Mouse (Mus musculus) intestine, embryonic 16.5 days (tissue): Measurements from ENCODE around the gene Ube2n. TPM values are rescaled to one million over a fixed set of nuclear protein-coding genes. Genes with fewer than 3 reads are reported as not detected.
A peak's percentile ranks its signal among the peaks of the same experiment; 100 is the strongest.

ENCODE experiments used
- ATAC-seq: fragments of 200-750 bp; cut with Nextera tagmentation; 2 replicates; pipeline ENCODE4 v1.8.0; 2017; ENCODE audit warnings: moderate TSS enrichment, moderate library complexity
- H3K27ac ChIP-seq: fragments of 300-500 bp; sonication (generic); 2 replicates; pipeline ENCODE4 v1.5.1; 2014; ENCODE audit warnings: mild to moderate bottlenecking, low read length
- H3K27me3 ChIP-seq: fragments of 300-500 bp; sonication (generic); replicated peaks from 2 replicates; pipeline ENCODE4 v1.6.1; 2014; ENCODE audit warnings: low read length, control low read depth, mixed read lengths; ENCODE audit not compliant: control insufficient read depth, insufficient read depth
- H3K36me3 ChIP-seq: fragments of 300-500 bp; sonication (generic); 2 replicates; pipeline ENCODE4 v1.6.1; 2014; ENCODE audit warnings: low read length, control low read depth; ENCODE audit not compliant: control insufficient read depth, insufficient read depth
- H3K4me1 ChIP-seq: fragments of 300-500 bp; sonication (generic); 2 replicates; pipeline ENCODE4 v1.6.1; 2014; ENCODE audit warnings: low read length, control low read depth, mixed read lengths; ENCODE audit not compliant: control insufficient read depth, insufficient read depth
- H3K4me2 ChIP-seq: fragments of 300-500 bp; sonication (generic); 2 replicates; pipeline ENCODE4 v1.6.1; 2014; ENCODE audit warnings: low read depth, low read length, control low read depth
- H3K4me3 ChIP-seq: fragments of 300-500 bp; sonication (generic); 2 replicates; pipeline ENCODE4 v1.5.1; 2014; ENCODE audit warnings: mild to moderate bottlenecking, low read length
- H3K9ac ChIP-seq: fragments of 300-500 bp; sonication (generic); 2 replicates; pipeline ENCODE4 v1.6.1; 2014; ENCODE audit warnings: low read depth, low read length
- H3K9me3 ChIP-seq: fragments of 300-500 bp; sonication (generic); 2 replicates; pipeline ENCODE4 v1.6.1; 2016; ENCODE audit warnings: low read length, control low read depth; ENCODE audit not compliant: control insufficient read depth
- WGBS: fragments of 180-500 bp; shearing (Covaris S2); extraction: QIAGEN DNeasy Blood & Tissue Kit; methylation state at CpG from one replicate; pipeline ENCODE4 v1.1.7; 2014; 5-methylcytosine and 5-hydroxymethylcytosine counted together
- polyA plus RNA-seq: library from polyadenylated mRNA; unstranded; fragments of >200 nt; fragmentation: Nextera tagmentation; extraction: Ambion mirVana; gene quantifications from 2 replicates; pipeline ENCODE4 v1.2.1, GENCODE M21; 2015

Gene Ube2n
- polyA plus RNA-seq = 251 and 288 TPM in 2 replicates

DNA sequence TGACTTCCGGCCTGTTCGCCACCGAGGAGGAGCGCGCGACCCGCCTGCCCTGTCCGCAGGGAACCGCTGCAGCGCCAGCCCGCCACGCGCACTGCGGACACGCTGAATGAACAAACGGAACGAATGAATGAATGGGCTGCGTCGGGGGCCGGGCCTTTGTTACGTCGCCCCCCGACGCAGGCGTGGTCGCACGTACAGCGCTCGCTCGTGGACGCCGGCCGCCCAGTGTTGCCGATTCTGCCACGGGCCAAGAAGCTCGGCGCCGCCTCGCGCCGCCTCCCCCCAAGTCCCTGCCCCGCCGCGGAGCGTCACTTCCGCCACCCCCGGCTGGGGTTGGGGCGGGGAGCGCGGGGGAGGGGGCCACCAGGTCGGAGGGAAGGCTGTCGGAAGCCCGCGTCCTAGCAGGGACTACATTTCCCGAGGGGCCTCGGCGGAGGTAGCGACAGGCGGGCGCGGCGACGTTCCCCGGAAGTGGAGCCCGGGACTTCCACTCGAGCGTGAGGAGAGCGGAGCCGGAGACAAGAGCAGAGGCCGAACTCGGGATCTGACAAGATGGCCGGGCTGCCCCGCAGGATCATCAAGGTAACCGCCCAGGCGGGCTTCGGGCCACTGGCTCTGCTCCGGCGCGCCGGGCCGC lies at the start of gene Ube2n:
Gene Ube2n, plus strand, starts transcription at position 490 of the 637 bp plus-strand sequence.
- no peaks in the 10 kb centered on the region for H3K36me3 ChIP-seq
- peak within 1 kb of the TSS; percentile 66 for H3K4me2 ChIP-seq
- peak within 1 kb of the TSS; percentile 99 for H3K9ac ChIP-seq
- ATAC-seq = peak; percentile 97
- WGBS = under 1% methylated on average over 80 of the region's 81 CpGs
- peaks cover 3% of the 10 kb centered on the region; the same call in 1 of the 2 replicates for H3K9me3 ChIP-seq
- peak within 1 kb of the TSS; percentile 93 for H3K4me3 ChIP-seq
- peak within 1 kb of the TSS; percentile 99 for H3K27ac ChIP-seq
- H3K27me3 ChIP-seq = no peaks in the 10 kb centered on the region
- H3K4me1 ChIP-seq = peaks cover 12% of the 10 kb centered on the region

DNA sequence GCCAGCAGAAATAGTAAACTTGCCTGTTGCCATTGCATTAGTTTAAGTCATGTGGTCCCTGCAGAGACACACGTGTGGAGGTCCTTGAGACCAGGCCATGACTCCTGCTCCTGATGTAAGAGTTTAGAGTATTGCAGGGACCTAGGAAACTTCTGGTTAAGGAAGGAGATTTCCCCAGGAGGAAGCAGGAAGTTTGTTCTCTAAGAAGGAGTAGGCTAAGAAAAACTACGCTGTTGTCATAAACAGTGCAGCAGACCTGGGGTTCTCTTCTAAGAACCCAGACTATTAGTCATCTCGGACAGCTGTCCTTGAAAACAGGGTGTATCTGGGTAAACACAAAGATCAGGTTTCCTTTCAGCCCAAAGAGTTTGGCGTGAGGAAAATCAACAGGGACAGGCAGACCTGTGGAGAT lies 49.5 kb upstream of the Ube2n start:
- H3K27me3 ChIP-seq = no peaks in the 10 kb centered on the region
- H3K9ac ChIP-seq = no peak overlapping the region
- no peak overlapping the region for H3K4me2 ChIP-seq
- peak; percentile 38 for ATAC-seq
- 0 out of 2 replicates have a peak, but pooled peaks cover 5% of the 10 kb centered on the region for H3K4me1 ChIP-seq
- no peak overlapping the region for H3K27ac ChIP-seq
- H3K36me3 ChIP-seq = no peaks in the 10 kb centered on the region
- WGBS = 26% methylated on average over 4 of the region's 4 CpGs
- H3K9me3 ChIP-seq = no peaks in the 10 kb centered on the region
- H3K4me3 ChIP-seq = no peak overlapping the region

DNA sequence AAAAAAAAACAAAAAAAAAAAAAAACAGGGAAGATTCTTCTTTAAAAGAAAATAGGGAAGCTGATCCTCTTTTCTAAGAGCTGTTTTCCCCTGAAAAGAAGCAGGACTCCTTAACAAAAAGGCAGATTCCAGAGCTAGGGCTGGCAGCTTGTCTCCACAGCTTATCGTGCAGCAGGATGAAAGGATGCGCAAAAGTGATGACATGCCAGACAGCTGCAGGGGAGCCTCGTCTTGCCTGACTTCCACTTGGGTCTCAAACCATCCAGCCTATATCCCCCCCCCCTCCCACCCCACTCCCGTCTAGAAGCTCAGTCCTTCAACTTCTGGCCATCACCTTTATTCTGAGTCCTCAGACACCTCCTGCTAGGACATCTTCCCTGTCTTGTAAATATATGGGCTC lies 46.1 kb upstream of the Ube2n start:
- H3K36me3 ChIP-seq = no peaks in the 10 kb centered on the region
- H3K4me1 ChIP-seq = 0 out of 2 replicates have a peak, but pooled peaks cover 5% of the 10 kb centered on the region
- no peak for ATAC-seq
- H3K9ac ChIP-seq = no peak overlapping the region
- H3K27me3 ChIP-seq = no peaks in the 10 kb centered on the region
- H3K27ac ChIP-seq = no peak overlapping the region
- no peak overlapping the region for H3K4me3 ChIP-seq
- no peaks in the 10 kb centered on the region for H3K9me3 ChIP-seq
- WGBS = 62% methylated on average over 4 of the region's 4 CpGs
- H3K4me2 ChIP-seq = no peak overlapping the region

DNA sequence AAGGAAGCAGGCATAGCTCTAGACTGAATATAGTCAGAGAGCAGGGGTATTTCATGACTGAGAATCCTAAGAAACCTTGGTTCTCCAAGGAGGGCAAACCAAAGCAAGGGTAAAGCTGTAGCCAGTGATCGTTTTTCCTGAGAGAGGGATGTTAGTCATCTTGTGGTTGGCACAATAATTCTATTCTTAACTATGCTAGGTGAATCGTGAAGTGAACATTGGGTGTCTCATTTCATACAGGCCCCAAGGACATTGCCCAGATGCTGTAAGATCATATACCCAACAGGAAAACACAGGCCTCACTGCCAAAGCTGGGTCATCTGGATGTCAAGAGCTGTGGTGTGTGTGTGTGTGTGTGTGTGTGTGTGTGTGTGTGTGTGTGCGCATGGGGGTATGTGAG lies 43.8 kb upstream of the Ube2n start:
- Histone ChIP-seq H3K27me3 (no peaks in the 10 kb centered on the region), H3K27ac (no peak overlapping the region), H3K9ac (no peak overlapping the region), H3K4me2 (no peak overlapping the region), H3K4me1 (no peaks in the 10 kb centered on the region), H3K9me3 (no peaks in the 10 kb centered on the region), H3K36me3 (no peaks in the 10 kb centered on the region), H3K4me3 (no peak overlapping the region)
- 79% methylated on average over 3 of the region's 3 CpGs for WGBS
- no peak for ATAC-seq

DNA sequence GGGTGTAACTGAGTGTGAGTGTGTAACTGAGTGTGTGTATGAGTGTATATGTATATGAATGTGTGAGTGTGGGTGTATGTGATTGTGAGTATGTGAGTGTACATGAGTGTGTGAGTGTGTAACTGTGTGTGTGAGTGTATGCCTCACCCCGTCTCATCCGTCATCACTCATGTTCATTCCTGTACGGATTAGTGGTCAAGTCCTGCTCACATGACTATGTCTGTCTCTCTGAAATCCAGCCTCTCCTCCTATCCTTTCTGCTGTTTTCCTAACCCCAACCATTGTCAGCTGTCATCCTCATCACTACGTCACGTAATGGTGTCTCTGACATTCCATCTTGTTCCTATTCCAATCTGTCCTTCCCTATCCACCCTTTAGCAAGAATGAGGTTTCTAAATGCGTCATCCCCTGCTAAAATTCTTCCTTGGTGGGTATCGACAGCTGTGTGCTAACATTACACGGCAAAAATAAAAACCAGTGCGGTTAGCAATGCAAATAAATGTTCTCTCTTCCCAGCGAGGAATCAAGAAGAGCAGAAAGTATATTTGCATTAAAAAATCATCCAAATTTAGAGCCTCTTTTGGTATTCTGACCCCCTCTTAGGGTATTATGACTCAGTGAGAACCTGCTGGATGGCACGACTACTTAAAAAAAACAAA lies 42.9 kb upstream of the Ube2n start:
- Histone ChIP-seq H3K36me3 (no peaks in the 10 kb centered on the region), H3K4me1 (no peaks in the 10 kb centered on the region), H3K27ac (no peak overlapping the region), H3K4me2 (no peak overlapping the region), H3K27me3 (no peaks in the 10 kb centered on the region), H3K4me3 (no peak overlapping the region), H3K9me3 (no peaks in the 10 kb centered on the region), H3K9ac (no peak overlapping the region)
- 87% methylated on average over 11 of the region's 11 CpGs for WGBS
- no peak for ATAC-seq

DNA sequence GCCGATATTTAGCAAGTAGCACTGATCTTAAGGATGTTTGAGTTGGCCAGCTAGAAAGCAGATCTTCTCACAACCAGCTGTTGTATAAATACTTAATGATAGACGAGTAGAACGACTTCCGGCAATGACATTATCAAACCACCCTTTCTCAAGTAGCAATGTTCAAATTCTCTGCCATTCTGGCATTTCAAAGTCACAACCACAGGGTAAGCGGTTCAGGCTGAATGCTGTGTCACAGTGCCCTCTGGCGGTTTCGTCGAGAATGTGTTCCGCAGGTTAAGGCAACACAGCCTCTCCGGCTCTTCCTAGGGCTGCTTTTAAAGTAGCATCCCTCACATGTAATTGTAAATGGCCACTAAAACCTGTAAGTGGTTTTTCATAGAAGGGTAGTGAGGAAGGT lies 39.0 kb upstream of the Ube2n start:
- WGBS = 8% methylated on average over 10 of the region's 10 CpGs
- no peak overlapping the region for H3K9ac ChIP-seq
- ATAC-seq = peak; percentile 76; the same call in 1 of the 2 replicates
- H3K9me3 ChIP-seq = no peaks in the 10 kb centered on the region
- no peaks in the 10 kb centered on the region for H3K27me3 ChIP-seq
- no peak overlapping the region for H3K4me3 ChIP-seq
- 0 out of 2 replicates have a peak, but pooled peaks cover 3% of the 10 kb centered on the region for H3K36me3 ChIP-seq
- no peak overlapping the region for H3K4me2 ChIP-seq
- H3K4me1 ChIP-seq = no peaks in the 10 kb centered on the region
- no peak overlapping the region for H3K27ac ChIP-seq

DNA sequence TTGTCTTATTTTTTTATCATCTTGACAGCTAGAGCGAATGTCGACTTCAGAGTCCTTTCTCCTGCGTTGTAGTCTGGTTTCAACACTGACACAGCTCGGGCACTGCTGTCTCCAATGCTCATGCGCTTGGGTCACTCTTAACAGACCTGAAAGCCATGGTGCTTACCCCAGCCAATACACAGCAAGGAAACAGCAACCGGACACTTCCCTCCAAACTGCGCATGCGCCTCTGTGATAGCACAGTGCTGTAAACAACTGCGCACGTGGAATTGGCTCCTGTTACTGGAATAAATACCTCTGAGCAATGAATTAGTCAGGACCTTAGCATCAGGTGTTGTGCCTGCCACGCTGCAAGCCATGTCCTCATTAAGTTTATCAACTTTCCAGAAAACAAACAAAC lies 37.4 kb upstream of the Ube2n start:
- Histone ChIP-seq H3K9me3 (no peaks in the 10 kb centered on the region), H3K36me3 (0 out of 2 replicates have a peak, but pooled peaks cover 6% of the 10 kb centered on the region), H3K4me2 (no peak overlapping the region), H3K4me3 (no peak overlapping the region), H3K27ac (no peak overlapping the region), H3K27me3 (no peaks in the 10 kb centered on the region), H3K4me1 (no peaks in the 10 kb centered on the region), H3K9ac (no peak overlapping the region)
- WGBS = 84% methylated on average over 11 of the region's 11 CpGs
- no peak for ATAC-seq

DNA sequence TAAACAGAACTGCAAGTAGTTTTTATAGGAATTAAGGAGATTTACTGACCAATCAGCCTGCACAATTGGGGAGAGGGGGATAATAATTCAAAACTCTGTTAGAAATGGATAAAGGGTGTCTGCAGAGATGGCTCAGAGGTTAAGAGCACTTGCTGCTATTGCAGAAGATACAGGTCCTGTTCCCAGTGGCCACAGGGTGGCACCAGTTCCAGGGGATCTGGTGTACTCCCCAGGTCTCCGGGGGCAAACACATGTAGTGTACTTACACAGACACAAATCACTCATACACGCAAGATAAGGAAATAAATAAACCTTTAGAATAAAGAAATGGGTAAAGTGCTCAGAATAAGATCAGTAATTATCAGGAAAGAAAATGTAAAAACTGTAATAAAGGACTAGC lies 25.3 kb upstream of the Ube2n start:
- H3K9me3 ChIP-seq = peaks cover 5% of the 10 kb centered on the region; the same call in 1 of the 2 replicates
- H3K27ac ChIP-seq = no peak overlapping the region
- no peak overlapping the region for H3K9ac ChIP-seq
- no peaks in the 10 kb centered on the region for H3K27me3 ChIP-seq
- H3K36me3 ChIP-seq = peaks cover 37% of the 10 kb centered on the region
- ATAC-seq = no peak
- H3K4me1 ChIP-seq = no peaks in the 10 kb centered on the region
- no peak overlapping the region for H3K4me2 ChIP-seq
- 74% methylated on average over 2 of the region's 2 CpGs for WGBS
- no peak overlapping the region for H3K4me3 ChIP-seq

DNA sequence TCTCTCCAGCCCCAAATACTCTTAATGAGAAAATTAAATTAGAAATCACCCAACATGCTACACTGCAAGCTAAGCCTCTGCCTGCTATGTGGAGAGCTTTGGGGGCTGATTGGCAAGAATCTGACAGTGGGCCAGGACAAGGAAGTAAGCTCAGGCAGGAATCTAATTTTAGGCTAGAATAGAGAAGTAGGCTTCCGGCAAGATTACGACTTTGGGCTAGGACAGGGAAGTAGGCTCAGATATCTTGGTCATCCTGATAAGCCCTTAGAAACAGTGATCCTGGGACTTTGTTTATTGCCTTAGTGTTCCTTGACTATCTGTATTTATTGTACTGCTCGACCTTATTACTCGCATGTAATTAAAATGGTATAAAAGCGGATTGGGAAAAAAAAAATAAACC lies 20.7 kb upstream of the Ube2n start:
- H3K27me3 ChIP-seq = no peaks in the 10 kb centered on the region
- peaks cover 47% of the 10 kb centered on the region for H3K36me3 ChIP-seq
- WGBS = 93% methylated on average over 5 of the region's 5 CpGs
- no peaks in the 10 kb centered on the region for H3K4me1 ChIP-seq
- no peak overlapping the region for H3K4me2 ChIP-seq
- ATAC-seq = no peak
- peaks cover 7% of the 10 kb centered on the region; the same call in 1 of the 2 replicates for H3K9me3 ChIP-seq
- no peak overlapping the region for H3K27ac ChIP-seq
- no peak overlapping the region for H3K9ac ChIP-seq
- no peak overlapping the region for H3K4me3 ChIP-seq
